Mouse (Mus musculus) liver, postnatal 0 days (tissue): ENCODE data around the gene Dhps. TPM values are rescaled to one million over a fixed set of nuclear protein-coding genes. Genes with fewer than 3 reads are reported as not detected.

ENCODE experiments used
- ATAC-seq: fragments of 200-750 bp; cut with Nextera tagmentation; 2 replicates; pipeline ENCODE4 v1.8.0; 2017; ENCODE audit warnings: mild to moderate bottlenecking, moderate library complexity
- DNase-seq: peaks from one replicate; pipeline ENCODE4 v3.0.0-alpha.2; 2016
- H3K27ac ChIP-seq: fragments of 300-500 bp; sonication (generic); 2 replicates; pipeline ENCODE4 v1.5.1; 2014; ENCODE audit warnings: antibody characterized with exemption, moderate library complexity, mild to moderate bottlenecking, low read depth
- H3K27me3 ChIP-seq: fragments of 300-500 bp; sonication (generic); 2 replicates; pipeline ENCODE4 v1.6.1; 2014; ENCODE audit warnings: low read length, control low read depth, mixed read lengths; ENCODE audit not compliant: insufficient read depth
- H3K36me3 ChIP-seq: fragments of 300-500 bp; sonication (generic); replicated peaks from 2 replicates; pipeline ENCODE4 v1.6.1; 2014; ENCODE audit warnings: mild to moderate bottlenecking, control low read depth, low read length, moderate library complexity, mixed read lengths; ENCODE audit not compliant: insufficient read depth
- H3K4me1 ChIP-seq: fragments of 300-500 bp; sonication (generic); 2 replicates; pipeline ENCODE4 v1.6.1; 2014; ENCODE audit warnings: antibody characterized with exemption, mild to moderate bottlenecking, control low read depth; ENCODE audit not compliant: insufficient read depth
- H3K4me2 ChIP-seq: fragments of 300-500 bp; sonication (generic); 2 replicates; pipeline ENCODE4 v1.6.1; 2014; ENCODE audit warnings: low read depth, mild to moderate bottlenecking, low read length, moderate library complexity, mixed read lengths
- H3K4me3 ChIP-seq: fragments of 300-500 bp; sonication (generic); 2 replicates; pipeline ENCODE4 v1.5.1; 2014; ENCODE audit warnings: low read depth, low read length
- H3K9ac ChIP-seq: fragments of 300-500 bp; sonication (generic); replicated peaks from 2 replicates; pipeline ENCODE4 v1.6.1; 2014; ENCODE audit warnings: mild to moderate bottlenecking, moderate library complexity
- H3K9me3 ChIP-seq: fragments of 300-500 bp; sonication (generic); 2 replicates; pipeline ENCODE4 v1.6.1; 2016; ENCODE audit warnings: mild to moderate bottlenecking, control low read depth, low read length, mixed read lengths
- CTCF ChIP-seq: sonication (generic); IDR thresholded peaks from 2 replicates; pipeline ENCODE4 v1.5.1; 2016; ENCODE audit warnings: antibody characterized with exemption, low read depth
- EP300 ChIP-seq: IDR thresholded peaks from 2 replicates; pipeline ENCODE4 v1.6.1; 2016; ENCODE audit warnings: antibody characterized with exemption, low read depth, mild to moderate bottlenecking
- WGBS: fragments of 180-500 bp; shearing (Covaris S2); extraction: QIAGEN DNeasy Blood & Tissue Kit; methylation state at CpG from one replicate; pipeline ENCODE4 v1.1.7; 2014; ENCODE audit not compliant: insufficient replicate concordance; 5-methylcytosine and 5-hydroxymethylcytosine counted together
- polyA plus RNA-seq: library from polyadenylated mRNA; unstranded; fragments of >200 nt; fragmentation: Nextera tagmentation; extraction: Ambion mirVana; gene quantifications from 2 replicates; pipeline ENCODE4 v1.2.1, GENCODE M21; 2015

Gene Dhps
- polyA plus RNA-seq, 1 experiment from 2014 or later: 27.7 TPM

GRCm38 (mm10) chr8:85071041-85071440 lies 516 bp upstream of the Dhps start:
- no peaks in the 10 kb centered on the region for H3K27me3 ChIP-seq
- TF ChIP-seq CTCF: peak; percentile 25
- no peak; the same call in 1 of the 2 replicates for TF ChIP-seq EP300
- DNase-seq (peak; percentile 48), ATAC-seq (peak; percentile 67)
- peak overlapping the region; percentile 98 for H3K27ac ChIP-seq
- H3K4me2 ChIP-seq: peak overlapping the region; percentile 78
- peaks cover 23% of the 10 kb centered on the region for H3K36me3 ChIP-seq
- 53% methylated on average over 5 of the region's 5 CpGs for WGBS
- peak overlapping the region; percentile 94 for H3K4me3 ChIP-seq
- H3K9me3 ChIP-seq: no peaks in the 10 kb centered on the region
- H3K9ac ChIP-seq: no peak overlapping the region
- H3K4me1 ChIP-seq: peaks cover 16% of the 10 kb centered on the region

GRCm38 (mm10) chr8:85072364-85072929 lies 890 bp downstream of the Dhps start:
- TF ChIP-seq CTCF (no peak), EP300 (no peak)
- H3K4me1 ChIP-seq: peaks cover 16% of the 10 kb centered on the region
- no peak for ATAC-seq

GRCm38 (mm10) chr8:85073041-85073612 lies 1.6 kb downstream of the Dhps start:
- H3K27ac ChIP-seq: no peak overlapping the region
- no peak for TF ChIP-seq CTCF
- no peak for TF ChIP-seq EP300
- ATAC-seq (no peak), DNase-seq (no peak)
- WGBS: 88% methylated on average over 15 of the region's 15 CpGs
- no peaks in the 10 kb centered on the region for H3K27me3 ChIP-seq
- H3K4me2 ChIP-seq: no peak overlapping the region
- H3K4me3 ChIP-seq: no peak overlapping the region
- peaks cover 30% of the 10 kb centered on the region for H3K36me3 ChIP-seq
- H3K4me1 ChIP-seq: peaks cover 16% of the 10 kb centered on the region
- H3K9ac ChIP-seq: no peak overlapping the region
- no peaks in the 10 kb centered on the region for H3K9me3 ChIP-seq

More at GRCm38 (mm10) chr8:85072364-85072929, 890 bp downstream of the Dhps start:
- H3K9ac ChIP-seq: peak overlapping the region; percentile 91
- no peaks in the 10 kb centered on the region for H3K27me3 ChIP-seq
- H3K4me2 ChIP-seq: peak overlapping the region; percentile 78
- H3K9me3 ChIP-seq: no peaks in the 10 kb centered on the region
- 35% methylated on average over 9 of the region's 9 CpGs for WGBS
- no peak for DNase-seq
- H3K36me3 ChIP-seq: peaks cover 30% of the 10 kb centered on the region
- H3K27ac ChIP-seq: peak overlapping the region; percentile 98
- H3K4me3 ChIP-seq: peak overlapping the region; percentile 94

GRCm38 (mm10) chr8:85074167-85074566 lies 2.6 kb downstream of the Dhps start:
- H3K36me3 ChIP-seq: peaks cover 35% of the 10 kb centered on the region
- H3K27ac ChIP-seq: no peak overlapping the region
- no peak overlapping the region for H3K4me3 ChIP-seq
- H3K27me3 ChIP-seq: no peaks in the 10 kb centered on the region
- DNase-seq (no peak), ATAC-seq (no peak)
- 75% methylated on average over 10 of the region's 10 CpGs for WGBS
- TF ChIP-seq CTCF: no peak
- no peak for TF ChIP-seq EP300
- H3K4me2 ChIP-seq: no peak overlapping the region
- no peaks in the 10 kb centered on the region for H3K9me3 ChIP-seq
- peaks cover 16% of the 10 kb centered on the region for H3K4me1 ChIP-seq
- no peak overlapping the region for H3K9ac ChIP-seq

GRCm38 (mm10) chr8:85074617-85075016 lies 3.1 kb downstream of the Dhps start:
- H3K27me3 ChIP-seq: no peaks in the 10 kb centered on the region
- 86% methylated on average over 10 of the region's 10 CpGs for whole genome bisulfite sequencing
- H3K36me3 ChIP-seq: peaks cover 35% of the 10 kb centered on the region
- TF ChIP-seq CTCF (no peak), EP300 (no peak)
- peaks cover 18% of the 10 kb centered on the region for H3K4me1 ChIP-seq
- H3K4me2 ChIP-seq: no peak overlapping the region
- H3K4me3 ChIP-seq: no peak overlapping the region
- H3K9me3 ChIP-seq: no peaks in the 10 kb centered on the region
- no peak overlapping the region for H3K27ac ChIP-seq
- ATAC-seq (no peak), DNase-seq (no peak)
- H3K9ac ChIP-seq: no peak overlapping the region

GRCm38 (mm10) chr8:85076001-85076400 lies 4.4 kb downstream of the Dhps start:
- peak; percentile 67 for TF ChIP-seq CTCF
- TF ChIP-seq EP300: 0 out of 2 replicates have a peak, but pooled peaks have one; percentile 24
- H3K4me1 ChIP-seq: peaks cover 15% of the 10 kb centered on the region
- H3K9ac ChIP-seq: no peak overlapping the region
- no peak overlapping the region for H3K27ac ChIP-seq
- ATAC-seq (no peak), DNase-seq (peak; percentile 58)
- H3K4me3 ChIP-seq: no peak overlapping the region
- WGBS: 68% methylated on average over 9 of the region's 9 CpGs
- peaks cover 35% of the 10 kb centered on the region for H3K36me3 ChIP-seq
- peak overlapping the region; percentile 26; the same call in 1 of the 2 replicates for H3K4me2 ChIP-seq
- H3K9me3 ChIP-seq: no peaks in the 10 kb centered on the region
- no peaks in the 10 kb centered on the region for H3K27me3 ChIP-seq
